Mouse (Mus musculus) limb, embryonic 12.5 days (tissue): ENCODE measurements around the gene Sertad2. TPM values are rescaled to one million over a fixed set of nuclear protein-coding genes. Genes with fewer than 3 reads are reported as not detected.
A peak's percentile ranks its signal among the peaks of the same experiment; 100 is the strongest.

ENCODE experiments used
- ATAC-seq: fragments of 200-750 bp; cut with Nextera tagmentation; 2 replicates; pipeline ENCODE4 v1.8.0; 2017; ENCODE audit warnings: low read depth, moderate TSS enrichment; ENCODE audit not compliant: insufficient number of reproducible peaks, insufficient read depth, low FRiP score, low TSS enrichment
- H3K27ac ChIP-seq: fragments of 300-500 bp; sonication (generic); 2 replicates; pipeline ENCODE4 v1.5.1; 2016; ENCODE audit warnings: mild to moderate bottlenecking, moderate library complexity
- H3K27me3 ChIP-seq: fragments of 300-500 bp; sonication (generic); 2 replicates; pipeline ENCODE4 v1.6.1; 2016; ENCODE audit warnings: mild to moderate bottlenecking, moderate library complexity
- H3K36me3 ChIP-seq: fragments of 300-500 bp; sonication (generic); 2 replicates; pipeline ENCODE4 v1.6.1; 2016; ENCODE audit warnings: mild to moderate bottlenecking, moderate library complexity
- H3K4me1 ChIP-seq: fragments of 300-500 bp; sonication (generic); replicated peaks from 2 replicates; pipeline ENCODE4 v1.6.1; 2016
- H3K4me2 ChIP-seq: fragments of 300-500 bp; sonication (generic); 2 replicates; pipeline ENCODE4 v1.6.1; 2016; ENCODE audit warnings: mild to moderate bottlenecking, moderate library complexity
- H3K4me3 ChIP-seq: fragments of 300-500 bp; sonication (generic); replicated peaks from 2 replicates; pipeline ENCODE4 v1.5.1; 2016; ENCODE audit warnings: mild to moderate bottlenecking
- H3K9ac ChIP-seq: fragments of 300-500 bp; sonication (generic); replicated peaks from 2 replicates; pipeline ENCODE4 v1.6.1; 2016; ENCODE audit warnings: mild to moderate bottlenecking, moderate library complexity
- H3K9me3 ChIP-seq: fragments of 300-500 bp; sonication (generic); 2 replicates; pipeline ENCODE4 v1.6.1; 2016; ENCODE audit warnings: mild to moderate bottlenecking, moderate library complexity
- WGBS: fragments of 180-500 bp; shearing (Covaris S2); methylation state at CpG from one replicate; pipeline ENCODE4 v1.1.7; 2016; 5-methylcytosine and 5-hydroxymethylcytosine counted together
- polyA plus RNA-seq: library from polyadenylated mRNA; unstranded; fragments of >200 nt; fragmentation: Nextera tagmentation; extraction: Ambion mirVana; gene quantifications from 2 replicates; pipeline ENCODE4 v1.2.1, GENCODE M21; 2016

Sertad2 gene
- polyA plus RNA-seq, 1 experiment from 2014 or later = 42.0 TPM

DNA sequence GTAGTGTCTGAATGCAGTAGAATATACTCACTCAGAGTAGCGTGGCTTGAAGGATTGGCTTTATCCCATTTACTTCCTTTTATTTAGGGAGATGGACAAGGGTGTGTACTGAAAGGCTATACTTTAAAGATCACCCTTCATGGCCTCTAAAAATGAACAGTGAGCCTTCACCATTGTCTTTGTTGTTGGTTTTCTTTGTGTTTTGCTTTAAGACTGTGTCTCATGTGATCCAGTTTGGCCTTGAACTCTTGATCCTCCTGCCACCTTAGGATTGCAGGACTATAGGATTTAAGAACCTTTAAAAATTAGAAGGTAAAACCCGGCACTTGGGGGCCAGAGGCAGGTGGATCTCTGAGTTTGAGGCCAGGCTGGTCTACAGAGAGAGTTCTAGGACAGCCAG is 6.4 kb downstream of the Sertad2 start:
- no peaks in the 10 kb centered on the region for H3K36me3 ChIP-seq
- WGBS = 84% methylated on average over 2 of the region's 2 CpGs
- ATAC-seq = no peak
- no peaks in the 10 kb centered on the region for H3K27me3 ChIP-seq
- no peak overlapping the region for H3K9ac ChIP-seq
- H3K4me3 ChIP-seq = no peak overlapping the region
- no peak overlapping the region for H3K4me2 ChIP-seq
- peaks cover 14% of the 10 kb centered on the region for H3K4me1 ChIP-seq
- H3K9me3 ChIP-seq = no peaks in the 10 kb centered on the region
- H3K27ac ChIP-seq = no peak overlapping the region

- WGBS = 79% methylated on average over 7 of the region's 7 CpGs
- H3K27ac ChIP-seq = no peak overlapping the region
- no peaks in the 10 kb centered on the region for H3K36me3 ChIP-seq
- peaks cover 14% of the 10 kb centered on the region for H3K4me1 ChIP-seq
- no peaks in the 10 kb centered on the region for H3K9me3 ChIP-seq
- no peak for ATAC-seq
- no peak overlapping the region for H3K4me2 ChIP-seq
- H3K4me3 ChIP-seq = no peak overlapping the region
- H3K27me3 ChIP-seq = no peaks in the 10 kb centered on the region
- no peak overlapping the region for H3K9ac ChIP-seq
Measured at GRCm38 (mm10) chr11:20550196-20550595, 7.1 kb downstream of the Sertad2 start.

DNA sequence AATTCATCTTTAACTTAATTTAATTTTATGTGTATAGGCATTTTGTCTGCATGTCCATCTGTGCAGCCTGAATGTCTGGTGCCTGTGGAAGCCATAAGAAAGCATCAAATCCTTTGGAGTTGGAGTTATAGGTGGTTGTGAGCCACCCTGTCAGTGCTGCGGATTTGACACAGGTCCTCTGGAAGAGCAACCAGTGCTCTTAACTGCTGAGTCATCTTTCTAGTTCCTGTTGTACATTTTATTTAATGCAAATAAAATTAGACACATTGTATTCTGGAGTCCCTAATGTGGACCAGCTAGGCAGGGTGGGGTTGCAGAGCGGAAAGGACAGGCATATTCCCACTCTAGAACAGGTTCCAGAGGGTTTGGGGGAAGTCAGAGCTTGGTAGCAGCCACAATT is 9.0 kb downstream of the Sertad2 start:
- 93% methylated on average over 2 of the region's 2 CpGs for WGBS
- H3K4me2 ChIP-seq = no peak overlapping the region

DNA sequence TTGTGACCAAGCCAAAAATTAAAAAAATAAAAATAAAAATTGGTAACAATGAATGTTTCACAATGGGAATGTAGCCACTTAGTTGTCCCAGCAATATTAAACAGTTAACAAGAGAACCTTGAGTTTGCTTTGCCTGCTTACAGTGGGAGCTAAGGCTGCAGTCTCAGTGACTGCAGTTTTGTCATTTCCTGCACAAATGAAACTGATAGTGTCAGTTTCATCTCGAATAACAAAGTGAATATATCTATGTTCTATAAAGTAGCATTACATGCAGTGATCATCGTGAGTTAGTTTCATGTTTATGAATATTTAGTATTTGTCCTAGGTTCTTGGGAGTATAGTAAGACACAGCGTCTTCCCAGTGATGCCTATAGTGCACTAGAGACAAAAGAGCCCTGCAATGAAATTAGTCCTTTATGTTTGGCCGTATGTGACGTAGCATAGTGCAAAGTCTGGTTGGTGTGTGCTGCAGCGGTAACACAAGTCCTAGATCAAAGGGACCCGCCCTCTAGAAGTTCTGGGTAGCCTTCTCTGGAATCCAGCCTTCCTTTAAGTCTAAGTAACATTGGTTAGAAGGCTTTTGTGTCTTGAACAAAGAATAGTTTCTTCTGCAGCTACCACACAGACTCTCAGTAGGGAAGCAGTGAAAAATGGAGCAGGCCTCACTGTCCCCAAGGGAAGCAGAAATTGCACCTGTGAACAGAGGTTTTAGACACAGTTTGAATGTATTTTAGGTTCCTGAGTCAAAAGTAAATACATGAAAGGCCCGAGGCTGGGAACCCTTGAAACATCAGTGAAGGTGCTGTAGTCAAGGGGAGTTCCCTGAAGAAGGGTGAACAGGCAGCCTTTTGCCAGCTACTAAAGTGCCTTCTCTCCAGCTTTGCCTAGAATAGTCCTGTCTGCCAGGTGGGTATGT is 10.0 kb downstream of the Sertad2 start:
- Histone ChIP-seq H3K36me3 (no peaks in the 10 kb centered on the region), H3K4me1 (peaks cover 13% of the 10 kb centered on the region), H3K4me2 (no peak overlapping the region), H3K27ac (peak overlapping the region; percentile 47; the same call in 1 of the 2 replicates), H3K9me3 (no peaks in the 10 kb centered on the region), H3K27me3 (no peaks in the 10 kb centered on the region), H3K4me3 (no peak overlapping the region), H3K9ac (no peak overlapping the region)
- ATAC-seq = no peak
- 78% methylated on average over 8 of the region's 8 CpGs for whole genome bisulfite sequencing

More for the DNA sequence above, 9.0 kb downstream of the Sertad2 start:
- Histone ChIP-seq H3K27me3 (no peaks in the 10 kb centered on the region), H3K36me3 (no peaks in the 10 kb centered on the region), H3K27ac (no peak overlapping the region), H3K4me1 (peaks cover 16% of the 10 kb centered on the region), H3K9ac (no peak overlapping the region), H3K9me3 (no peaks in the 10 kb centered on the region), H3K4me3 (no peak overlapping the region)
- no peak for ATAC-seq

DNA sequence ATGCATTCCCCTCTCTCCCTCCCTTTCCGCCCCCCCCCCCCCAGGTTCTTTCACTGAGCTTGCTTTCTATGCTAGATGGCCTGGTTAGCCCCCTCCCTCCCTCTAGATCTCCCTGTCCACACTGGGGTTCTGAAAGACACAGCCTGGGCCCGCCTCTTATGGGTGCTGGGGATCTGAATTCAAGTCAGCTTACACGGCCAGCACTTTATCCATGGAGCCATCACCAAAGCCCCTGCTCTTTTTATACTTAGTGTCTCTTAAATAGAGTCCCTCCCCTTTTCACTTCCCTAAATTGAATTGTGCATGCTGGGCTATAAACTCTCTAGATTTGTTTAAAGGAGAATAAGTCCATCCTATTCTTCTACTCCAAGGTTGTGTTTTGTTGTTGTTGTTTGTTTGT is 12.6 kb downstream of the Sertad2 start:
- H3K9ac ChIP-seq = no peak overlapping the region; the same call in 1 of the 2 replicates
- 71% methylated on average over 3 of the region's 3 CpGs for WGBS
- H3K4me3 ChIP-seq = no peak overlapping the region
- no peak for ATAC-seq
- H3K9me3 ChIP-seq = no peaks in the 10 kb centered on the region
- no peaks in the 10 kb centered on the region for H3K36me3 ChIP-seq
- H3K27ac ChIP-seq = no peak overlapping the region
- H3K4me1 ChIP-seq = peaks cover 37% of the 10 kb centered on the region
- H3K4me2 ChIP-seq = no peak overlapping the region
- H3K27me3 ChIP-seq = no peaks in the 10 kb centered on the region

DNA sequence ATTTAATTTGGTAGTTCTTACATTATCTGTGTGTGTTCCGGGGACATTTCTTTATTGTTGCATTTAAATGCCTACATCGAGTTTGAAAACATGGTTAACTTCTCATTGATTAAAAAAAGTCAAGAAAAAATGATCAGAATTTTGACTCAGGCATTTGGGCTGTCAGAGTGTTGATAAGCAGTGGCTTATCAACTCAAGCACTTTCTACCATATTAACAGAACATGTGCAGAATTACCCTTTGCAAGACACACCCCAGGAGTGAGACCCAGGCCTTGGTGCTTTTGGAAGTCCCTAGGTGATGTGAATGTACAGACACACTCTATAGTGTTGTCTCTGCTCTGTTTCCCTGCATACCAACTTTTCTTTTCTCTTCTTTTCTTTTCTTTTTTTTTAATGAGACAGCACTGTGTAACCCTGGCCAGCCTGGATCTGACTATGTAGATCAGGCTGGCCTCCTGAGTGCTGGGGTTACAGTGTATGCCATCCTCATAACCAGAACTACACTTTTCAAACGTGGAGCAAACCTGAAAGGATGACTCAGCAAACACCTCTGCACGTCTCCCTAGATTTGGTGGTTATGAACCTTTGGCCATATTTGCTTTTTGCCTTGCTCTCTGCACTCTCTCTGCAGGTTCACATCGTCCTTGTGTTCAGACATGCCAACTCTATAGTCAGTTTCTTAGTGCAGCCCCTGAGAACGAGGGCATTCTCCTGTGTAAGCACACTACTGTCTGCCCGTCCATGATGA is 13.3 kb downstream of the Sertad2 start:
- 77% methylated on average over 7 of the region's 7 CpGs for WGBS
- no peak for ATAC-seq
- Histone ChIP-seq H3K4me2 (no peak overlapping the region), H3K27ac (no peak overlapping the region), H3K27me3 (no peaks in the 10 kb centered on the region), H3K36me3 (no peaks in the 10 kb centered on the region), H3K9me3 (no peaks in the 10 kb centered on the region), H3K9ac (no peak overlapping the region), H3K4me3 (no peak overlapping the region), H3K4me1 (peaks cover 41% of the 10 kb centered on the region)

DNA sequence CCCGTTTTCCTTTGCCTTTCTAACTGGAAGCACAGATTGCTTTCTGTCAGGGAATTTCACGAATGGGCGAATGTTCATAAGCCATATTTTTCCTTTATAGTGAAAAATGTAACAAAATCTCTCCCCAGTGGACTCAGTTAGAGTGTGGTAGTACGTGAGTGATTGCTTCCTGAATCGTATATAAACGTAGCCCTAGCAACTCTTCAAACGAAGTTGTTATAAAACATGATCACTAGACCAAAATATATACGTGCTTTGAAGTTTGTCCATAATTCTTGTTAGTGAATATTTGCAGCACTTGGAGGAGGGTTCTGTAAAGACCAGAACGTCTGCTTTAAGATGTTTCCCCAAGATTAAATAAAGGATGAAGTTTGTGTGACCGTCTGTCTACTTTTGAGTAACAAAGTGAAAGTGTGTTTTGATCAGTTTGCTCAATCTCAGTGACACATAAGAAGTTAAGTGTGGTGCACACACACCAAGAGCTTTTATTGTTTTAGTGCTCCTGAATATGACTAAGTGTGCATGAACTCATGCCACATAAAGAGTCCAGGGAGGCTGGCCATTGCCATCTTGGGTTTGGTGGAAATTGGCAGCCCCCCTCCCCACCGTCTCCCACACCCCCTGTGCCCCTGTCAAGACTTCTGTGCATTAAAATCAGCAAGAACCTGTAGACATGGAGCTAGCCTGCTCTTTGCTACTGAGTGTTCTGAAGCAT is 16.3 kb downstream of the Sertad2 start:
- H3K4me2 ChIP-seq = no peak overlapping the region
- H3K36me3 ChIP-seq = no peaks in the 10 kb centered on the region; the same call in 1 of the 2 replicates
- H3K27ac ChIP-seq = peak overlapping the region; percentile 59; the same call in 1 of the 2 replicates
- H3K9ac ChIP-seq = no peak overlapping the region
- ATAC-seq = no peak
- 49% methylated on average over 11 of the region's 11 CpGs for WGBS
- 0 out of 2 replicates have a peak, but pooled peaks cover 4% of the 10 kb centered on the region for H3K9me3 ChIP-seq
- no peaks in the 10 kb centered on the region for H3K27me3 ChIP-seq
- H3K4me1 ChIP-seq = peaks cover 40% of the 10 kb centered on the region
- H3K4me3 ChIP-seq = no peak overlapping the region

GRCm38 (mm10) chr11:20559951-20560642 is 17.0 kb downstream of the Sertad2 start:
- Histone ChIP-seq H3K9me3 (0 out of 2 replicates have a peak, but pooled peaks cover 4% of the 10 kb centered on the region), H3K9ac (no peak overlapping the region), H3K4me3 (no peak overlapping the region), H3K27me3 (no peaks in the 10 kb centered on the region), H3K27ac (peak overlapping the region; percentile 43), H3K4me1 (peaks cover 40% of the 10 kb centered on the region), H3K4me2 (no peak overlapping the region), H3K36me3 (no peaks in the 10 kb centered on the region; the same call in 1 of the 2 replicates)
- ATAC-seq = no peak
- 48% methylated on average over 10 of the region's 10 CpGs for WGBS

DNA sequence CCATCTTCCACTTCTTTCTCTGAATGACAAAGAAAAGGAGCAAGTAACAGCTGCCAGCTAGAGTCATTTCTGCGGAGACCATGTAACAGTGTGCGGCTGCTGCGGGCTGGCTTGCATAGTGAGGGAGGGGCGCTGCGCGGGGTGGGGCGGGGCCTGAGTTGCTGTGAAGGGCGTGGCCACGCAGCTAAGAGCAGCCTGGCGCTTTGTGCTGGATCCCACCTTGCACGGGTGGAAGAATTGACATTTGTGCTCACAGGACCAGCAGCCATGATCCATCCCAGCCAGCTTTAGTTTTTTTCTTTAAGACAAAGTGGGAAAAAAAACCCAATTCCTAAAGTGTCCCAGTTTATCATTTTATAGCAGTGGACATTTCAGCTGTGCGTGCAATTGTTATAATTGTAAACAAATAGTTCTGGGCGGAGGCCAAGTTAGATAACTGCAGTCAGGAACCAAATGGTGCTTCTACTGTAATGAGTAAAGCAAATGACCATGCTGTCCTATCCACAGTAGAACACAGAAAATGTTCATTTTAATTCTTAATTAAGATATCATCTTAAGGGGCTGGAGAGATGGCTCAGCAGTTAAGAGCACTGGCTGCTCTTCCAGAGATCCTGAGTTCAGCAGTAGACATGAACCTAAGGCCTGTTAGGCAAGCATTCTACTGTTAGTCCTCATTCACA is 18.4 kb downstream of the Sertad2 start:
- ATAC-seq = peak; percentile 91
- Histone ChIP-seq H3K9ac (no peak overlapping the region), H3K4me3 (peak overlapping the region; percentile 24), H3K36me3 (no peaks in the 10 kb centered on the region; the same call in 1 of the 2 replicates), H3K9me3 (0 out of 2 replicates have a peak, but pooled peaks cover 4% of the 10 kb centered on the region), H3K27ac (peak overlapping the region; percentile 64), H3K27me3 (no peaks in the 10 kb centered on the region), H3K4me2 (peak overlapping the region; percentile 55), H3K4me1 (peaks cover 34% of the 10 kb centered on the region)
- WGBS = 11% methylated on average over 13 of the region's 13 CpGs

GRCm38 (mm10) chr11:20565057-20565456 is 22.0 kb downstream of the Sertad2 start:
- Histone ChIP-seq H3K27ac (no peak overlapping the region), H3K9ac (no peak overlapping the region), H3K36me3 (no peaks in the 10 kb centered on the region; the same call in 1 of the 2 replicates), H3K9me3 (0 out of 2 replicates have a peak, but pooled peaks cover 4% of the 10 kb centered on the region), H3K27me3 (no peaks in the 10 kb centered on the region), H3K4me2 (no peak overlapping the region), H3K4me1 (peaks cover 25% of the 10 kb centered on the region), H3K4me3 (no peak overlapping the region)
- no peak for ATAC-seq
- WGBS = 91% methylated on average over 4 of the region's 4 CpGs
